Mouse (Mus musculus) midbrain, embryonic 16.5 days (tissue): Measurements from ENCODE around the gene Rnf13. TPM values are rescaled to one million over a fixed set of nuclear protein-coding genes. Genes with fewer than 3 reads are reported as not detected.

Experiments used
- polyA plus RNA-seq: library from polyadenylated mRNA; unstranded; fragments of >200 nt; fragmentation: Nextera tagmentation; extraction: Ambion mirVana; gene quantifications from 2 replicates; pipeline ENCODE4 v1.2.1, GENCODE M21; 2015

Rnf13 gene
- polyA plus RNA-seq, 1 experiment from 2014 or later, result 84.7 TPM

Other genes starting within 250 kb of the Rnf13 start
- 5.8 and 6.4 TPM in 2 replicates for gene Wwtr1, start 160.2 kb upstream of the Rnf13 start, polyA plus RNA-seq
- 60.6 and 66.3 TPM in 2 replicates for gene Commd2, start 84.3 kb upstream of the Rnf13 start, polyA plus RNA-seq
- gene Ankub1, start 43.3 kb upstream of the Rnf13 start, polyA plus RNA-seq, result 0.17 and 0.28 TPM in 2 replicates
- gene Pfn2, start 112.0 kb downstream of the Rnf13 start, polyA plus RNA-seq, result 688 and 753 TPM in 2 replicates